Mouse (Mus musculus) myocyte (in vitro differentiated cells): ENCODE measurements around the gene 2700081O15Rik.
"Not testable (repeated sequence)": the region's sequence is repeated elsewhere in the genome, so short reads cannot be mapped to it uniquely, and the experiment has no call there.

Experiments used
- POLR2A ChIP-seq: IDR thresholded peaks from one replicate; pipeline ENCODE4 v1.6.1; 2011; ENCODE audit warnings: low read depth, mild to moderate bottlenecking, control low read depth, moderate library complexity; ENCODE audit not compliant: insufficient read length
- TCF12 ChIP-seq: IDR thresholded peaks from one replicate; pipeline ENCODE4 v1.6.1; 2011; ENCODE audit warnings: mild to moderate bottlenecking, control low read depth; ENCODE audit not compliant: poor library complexity, insufficient read depth, severe bottlenecking

DNA sequence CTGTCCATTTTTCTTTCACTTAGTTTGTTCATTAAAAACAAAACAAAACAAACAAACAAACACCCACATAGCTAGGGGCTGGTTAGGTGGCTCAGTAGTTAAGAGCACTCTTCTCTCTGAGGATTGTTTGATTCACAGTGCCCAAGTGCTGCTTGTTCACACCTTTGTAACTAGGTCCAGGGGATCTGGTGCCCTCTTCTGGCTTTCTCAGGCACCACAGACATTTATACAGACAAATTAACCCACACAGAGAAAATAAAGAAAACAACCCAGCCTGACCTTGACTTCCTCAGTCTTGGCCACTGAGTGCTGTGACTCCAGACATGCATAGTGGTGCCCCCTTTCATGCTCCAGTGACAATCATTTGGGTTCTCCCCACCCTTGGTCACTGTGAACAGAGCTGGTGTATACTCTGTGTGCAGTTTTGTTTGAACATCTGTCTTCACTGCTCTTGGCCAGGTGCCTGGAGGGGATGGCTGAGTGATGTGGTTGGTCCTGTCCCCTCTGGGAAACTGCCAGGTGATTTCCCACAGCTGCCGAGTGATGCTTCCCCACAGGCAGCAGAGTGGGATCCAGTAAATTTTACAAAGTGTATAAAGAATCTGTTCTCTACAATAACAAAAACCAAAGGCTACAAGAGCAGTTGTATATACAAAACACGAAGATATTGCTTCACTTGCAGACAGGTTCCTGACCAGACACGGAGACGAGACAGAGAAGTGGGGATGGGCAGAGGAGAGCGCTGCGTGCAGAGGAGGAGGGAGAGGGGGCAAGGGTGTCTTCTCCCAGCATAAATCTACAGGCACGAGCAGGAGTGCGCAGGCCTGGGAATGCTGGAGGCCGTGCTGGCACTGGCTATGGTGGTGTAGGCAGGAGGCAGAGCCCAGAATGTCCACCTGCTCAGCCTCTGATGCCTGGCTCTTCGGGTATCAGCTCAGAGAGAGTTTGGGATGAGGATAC lies 20.3 kb upstream of the 2700081O15Rik start:
- not testable (repeated sequence) for TF ChIP-seq POLR2A, TCF12
